Mouse (Mus musculus) liver, adult 2 months (tissue): ENCODE results near the gene Wnt5b. TPM values are rescaled to one million over a fixed set of nuclear protein-coding genes. Genes with fewer than 3 reads are reported as not detected.
A peak's percentile ranks its signal among the peaks of the same experiment; 100 is the strongest.

Source experiments
- DNase-seq: peaks from one replicate; pipeline ENCODE4 v3.0.0-alpha.2; 2011; ENCODE audit warnings: low read depth, low spot score; ENCODE audit errors: extremely low read depth
- H3K27ac ChIP-seq: fragments of 200-500 bp; replicated peaks from 2 replicates; pipeline ENCODE4 v1.5.1; 2012; ENCODE audit warnings: low read depth, mild to moderate bottlenecking, control low read depth, inconsistent platforms, low read length; ENCODE audit not compliant: insufficient read depth
- H3K27me3 ChIP-seq: fragments of 200-500 bp; 2 replicates; pipeline ENCODE4 v1.6.1; 2012; ENCODE audit warnings: mild to moderate bottlenecking, moderate library complexity, low read length, inconsistent platforms; ENCODE audit not compliant: control insufficient read depth, insufficient read depth
- H3K36me3 ChIP-seq: fragments of 200-500 bp; 2 replicates; pipeline ENCODE4 v1.6.1; 2012; ENCODE audit warnings: low read length, inconsistent platforms; ENCODE audit not compliant: control insufficient read depth, insufficient read depth
- H3K4me1 ChIP-seq: fragments of 200-500 bp; 2 replicates; pipeline ENCODE4 v1.6.1; 2011; ENCODE audit warnings: low read length; ENCODE audit not compliant: control insufficient read depth, insufficient read depth
- H3K4me3 ChIP-seq: fragments of 200-500 bp; 2 replicates; pipeline ENCODE4 v1.5.1; 2011; ENCODE audit warnings: low read depth, mild to moderate bottlenecking, control low read depth, low read length, moderate library complexity; ENCODE audit not compliant: insufficient read depth
- H3K79me2 ChIP-seq: fragments of 200-500 bp; 2 replicates; pipeline ENCODE4 v1.6.1; 2012; ENCODE audit warnings: inconsistent platforms, mild to moderate bottlenecking, low read length, moderate library complexity; ENCODE audit not compliant: control insufficient read depth, insufficient read depth
- H3K9ac ChIP-seq: fragments of 200-500 bp; 2 replicates; pipeline ENCODE4 v1.6.1; 2012; ENCODE audit warnings: low read depth, mild to moderate bottlenecking, control low read depth, inconsistent platforms, low read length
- CTCF ChIP-seq: fragments of 200-500 bp; IDR thresholded peaks from 2 replicates; pipeline ENCODE4 v1.5.1; 2011; ENCODE audit warnings: low read depth, low read length, control low read depth
- POLR2A ChIP-seq: fragments of 200-500 bp; IDR thresholded peaks from 2 replicates; pipeline ENCODE4 v1.6.1; 2011; ENCODE audit warnings: low read length, control low read depth; ENCODE audit not compliant: insufficient read depth; ENCODE audit errors: extremely low read depth
- WGBS: fragments of 180-500 bp; shearing (Covaris S2); methylation state at CpG from one replicate; pipeline ENCODE4 v1.1.7; 2018; 5-methylcytosine and 5-hydroxymethylcytosine counted together
- polyA plus RNA-seq: library from polyadenylated mRNA; depleted of rRNA; stranded (reverse); fragments of >200 nt; gene quantifications from 2 replicates; pipeline ENCODE4 v1.2.3, GENCODE M21; 2012
- total RNA-seq: library from RNA; depleted of rRNA; stranded (reverse); fragments of >200 nt; gene quantifications from 2 replicates; pipeline ENCODE4 v1.2.3, GENCODE M21; 2014

Gene Wnt5b
- total and polyA plus RNA-seq, 2 experiments, result 4.7 to 5.8 TPM

GRCm38 (mm10) chr6:119499271-119499670 is 44.9 kb downstream of the Wnt5b start:
- Histone ChIP-seq H3K4me3 (no peak overlapping the region), H3K27me3 (no peaks in the 10 kb centered on the region), H3K4me1 (no peaks in the 10 kb centered on the region), H3K36me3 (no peaks in the 10 kb centered on the region), H3K79me2 (no peaks in the 10 kb centered on the region), H3K27ac (no peak overlapping the region), H3K9ac (no peak overlapping the region)
- TF ChIP-seq CTCF, result no peak
- no peak for TF ChIP-seq POLR2A
- WGBS, result 32% methylated on average over 5 of the region's 5 CpGs
- no peak for DNase-seq

GRCm38 (mm10) chr6:119492630-119493014 is 51.5 kb downstream of the Wnt5b start:
- no peak overlapping the region for H3K27ac ChIP-seq
- no peak overlapping the region for H3K4me3 ChIP-seq
- no peak overlapping the region for H3K9ac ChIP-seq
- WGBS, result 75% methylated on average over 7 of the region's 7 CpGs
- H3K4me1 ChIP-seq, result no peaks in the 10 kb centered on the region
- no peaks in the 10 kb centered on the region for H3K27me3 ChIP-seq
- DNase-seq, result no peak
- H3K79me2 ChIP-seq, result no peaks in the 10 kb centered on the region
- TF ChIP-seq CTCF (no peak), POLR2A (no peak)
- no peaks in the 10 kb centered on the region for H3K36me3 ChIP-seq

- Histone ChIP-seq H3K27ac (no peak overlapping the region), H3K27me3 (no peaks in the 10 kb centered on the region), H3K9ac (no peak overlapping the region), H3K4me3 (no peak overlapping the region), H3K4me1 (no peaks in the 10 kb centered on the region), H3K79me2 (no peaks in the 10 kb centered on the region), H3K36me3 (no peaks in the 10 kb centered on the region)
- 90% methylated on average over 9 of the region's 9 CpGs for WGBS
- TF ChIP-seq POLR2A (no peak), CTCF (no peak)
- DNase-seq, result no peak
Measured at GRCm38 (mm10) chr6:119491997-119492629, 52.0 kb downstream of the Wnt5b start.

- no peak overlapping the region for H3K9ac ChIP-seq
- H3K27ac ChIP-seq, result no peak overlapping the region
- WGBS, result 85% methylated on average over 11 of the region's 11 CpGs
- no peaks in the 10 kb centered on the region for H3K27me3 ChIP-seq
- no peak for DNase-seq
- H3K36me3 ChIP-seq, result no peaks in the 10 kb centered on the region
- no peaks in the 10 kb centered on the region for H3K79me2 ChIP-seq
- no peak overlapping the region for H3K4me3 ChIP-seq
- no peaks in the 10 kb centered on the region for H3K4me1 ChIP-seq
- TF ChIP-seq POLR2A, result no peak
- TF ChIP-seq CTCF, result no peak
Measured at GRCm38 (mm10) chr6:119491006-119491405, 53.1 kb downstream of the Wnt5b start.

- no peaks in the 10 kb centered on the region for H3K36me3 ChIP-seq
- H3K4me1 ChIP-seq, result no peaks in the 10 kb centered on the region
- H3K9ac ChIP-seq, result no peak overlapping the region
- H3K79me2 ChIP-seq, result no peaks in the 10 kb centered on the region
- no peak overlapping the region for H3K27ac ChIP-seq
- DNase-seq, result no peak
- 66% methylated on average over 11 of the region's 11 CpGs for WGBS
- no peak for TF ChIP-seq CTCF
- TF ChIP-seq POLR2A, result no peak
- H3K27me3 ChIP-seq, result no peaks in the 10 kb centered on the region
- no peak overlapping the region for H3K4me3 ChIP-seq
Measured at GRCm38 (mm10) chr6:119490549-119490948, 53.6 kb downstream of the Wnt5b start.

GRCm38 (mm10) chr6:119489765-119490164 is 54.4 kb downstream of the Wnt5b start:
- 15% methylated on average over 5 of the region's 5 CpGs for WGBS
- Histone ChIP-seq H3K9ac (no peak overlapping the region), H3K27me3 (no peaks in the 10 kb centered on the region), H3K27ac (no peak overlapping the region), H3K4me3 (no peak overlapping the region), H3K4me1 (no peaks in the 10 kb centered on the region), H3K79me2 (no peaks in the 10 kb centered on the region), H3K36me3 (no peaks in the 10 kb centered on the region)
- no peak for DNase-seq
- TF ChIP-seq POLR2A (no peak), CTCF (peak; percentile 73)
